Mouse (Mus musculus) right cerebral cortex, postnatal 4 days (tissue): Measurements from ENCODE around the gene Zfp874a.

Source experiments
- DNase-seq: peaks from one replicate; pipeline ENCODE4 v3.0.0-alpha.2; 2022

Zfp874a gene

GRCm38 (mm10) chr13:67375050-67375911, 76.1 kb downstream of the Zfp874a start, which contains the start of the genes Gm28041 and Zfp456:
TSS of gene Gm28041 (minus strand) at chr13:67375733.
TSS of gene Zfp456 (minus strand) at chr13:67375810.
- DNase-seq: peak; percentile 22
